Mouse (Mus musculus) cortical plate, adult 2 months (tissue): ENCODE measurements around the gene Art4.

ENCODE experiments used
- CTCF ChIP-seq: fragments of 200-500 bp; IDR thresholded peaks from 2 replicates; pipeline ENCODE4 v1.5.1; 2011; ENCODE audit warnings: mild to moderate bottlenecking, control low read depth, low read length; ENCODE audit not compliant: insufficient read depth; ENCODE audit errors: extremely low read depth
- POLR2A ChIP-seq: fragments of 200-500 bp; IDR thresholded peaks from 2 replicates; pipeline ENCODE4 v1.6.1; 2011; ENCODE audit warnings: mild to moderate bottlenecking, low read length, control low read depth; ENCODE audit not compliant: insufficient read depth; ENCODE audit errors: extremely low read depth

- no peak for TF ChIP-seq CTCF
- no peak for TF ChIP-seq POLR2A
Measured at GRCm38 (mm10) chr6:136897789-136898188, 40.3 kb upstream of the Art4 start.
